Mouse (Mus musculus): ENCODE data around the gene BC049715. TPM values are rescaled to one million over a fixed set of nuclear protein-coding genes. Genes with fewer than 3 reads are reported as not detected.
A peak's percentile ranks its signal among the peaks of the same experiment; 100 is the strongest.

The BC049715 gene
- polyA plus RNA-seq, 1 experiment from 2014 or later: 1.8 TPM

DNA sequence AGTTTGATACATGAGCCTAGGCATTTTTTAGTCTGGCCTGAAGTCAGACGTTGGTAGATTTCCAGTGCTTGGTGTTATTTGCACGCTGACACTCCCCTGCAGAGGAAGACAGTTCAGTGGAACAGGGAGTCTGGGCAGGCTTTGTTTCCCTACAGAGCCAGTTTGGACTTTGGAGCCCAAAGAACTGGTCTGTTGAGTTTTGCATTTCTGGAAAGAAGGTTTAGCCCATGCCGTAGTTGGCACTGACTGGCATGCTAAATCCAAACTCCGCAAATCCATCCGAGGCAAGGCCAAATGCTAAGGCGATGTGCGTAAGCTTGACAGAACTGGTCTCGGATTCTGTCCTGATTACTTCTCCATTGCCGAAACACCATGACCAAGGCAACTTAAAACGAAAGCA, 16.2 kb upstream of the BC049715 start:
- H3K9me3 ChIP-seq: no peaks in the 10 kb centered on the region
- 88% methylated on average over 10 of the region's 10 CpGs for WGBS
- no peak overlapping the region for H3K4me3 ChIP-seq
- H3K4me1 ChIP-seq: peaks cover 25% of the 10 kb centered on the region
- H3K9ac ChIP-seq: no peak overlapping the region
- no peak overlapping the region for H3K27ac ChIP-seq
- ATAC-seq (ENCODE audit: low FRiP score, low read depth): no peak
- no peak overlapping the region for H3K4me2 ChIP-seq (replicated peaks)
- H3K27me3 ChIP-seq: no peaks in the 10 kb centered on the region
- H3K36me3 ChIP-seq: peaks cover 56% of the 10 kb centered on the region

DNA sequence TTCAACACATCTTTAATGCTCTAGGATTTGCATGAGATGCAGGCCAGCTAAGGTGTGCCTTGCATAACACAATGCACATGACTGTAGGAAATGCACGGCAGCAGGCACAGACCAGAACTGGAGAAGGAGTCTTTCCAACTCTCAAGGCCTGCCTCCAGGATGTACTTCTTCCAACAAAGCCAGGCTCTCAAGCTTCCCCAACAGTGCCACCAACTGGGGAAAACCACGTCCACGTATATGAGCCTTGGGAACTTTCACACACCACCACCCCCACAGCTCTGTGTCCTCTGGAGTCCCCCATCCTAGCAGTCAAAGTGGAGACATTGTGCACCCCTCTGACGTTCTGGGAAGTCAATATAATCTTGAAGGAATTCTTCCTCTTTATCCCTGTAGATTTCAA, 14.3 kb upstream of the BC049715 start:
- no peak overlapping the region for H3K4me2 ChIP-seq (replicated peaks)
- ATAC-seq (ENCODE audit: low FRiP score, low read depth): no peak
- peaks cover 16% of the 10 kb centered on the region for H3K4me1 ChIP-seq
- H3K4me3 ChIP-seq: no peak overlapping the region
- no peak overlapping the region for H3K9ac ChIP-seq
- 48% methylated on average over 4 of the region's 4 CpGs for WGBS
- H3K27me3 ChIP-seq: no peaks in the 10 kb centered on the region
- H3K9me3 ChIP-seq: no peaks in the 10 kb centered on the region
- peaks cover 74% of the 10 kb centered on the region for H3K36me3 ChIP-seq
- no peak overlapping the region for H3K27ac ChIP-seq

DNA sequence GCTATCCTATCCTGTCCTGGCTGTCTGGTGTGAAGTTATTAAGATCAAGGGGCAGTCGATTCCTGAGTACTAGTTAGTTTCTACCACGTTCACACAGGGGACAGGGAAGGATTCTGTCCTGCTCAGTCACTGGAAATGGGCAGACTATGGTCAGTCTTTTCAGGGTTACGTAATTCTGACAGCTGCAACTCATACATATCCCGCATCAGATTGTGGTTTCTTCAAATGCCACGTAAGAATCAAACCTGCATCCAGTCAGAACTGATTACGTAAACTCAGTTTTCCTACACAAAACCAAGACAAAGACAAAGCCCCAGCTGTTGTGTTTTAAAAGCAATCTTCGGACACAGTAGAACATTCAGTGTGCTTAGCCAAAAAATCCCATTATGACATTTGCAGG, 12.0 kb upstream of the BC049715 start:
- Histone ChIP-seq H3K9me3 (no peaks in the 10 kb centered on the region), H3K9ac (no peak overlapping the region), H3K4me2 (replicated peaks) (no peak overlapping the region), H3K36me3 (peaks cover 91% of the 10 kb centered on the region), H3K27me3 (no peaks in the 10 kb centered on the region), H3K4me1 (no peaks in the 10 kb centered on the region), H3K27ac (no peak overlapping the region), H3K4me3 (no peak overlapping the region)
- 92% methylated on average over 7 of the region's 7 CpGs for WGBS
- ATAC-seq (ENCODE audit: low FRiP score, low read depth): no peak

DNA sequence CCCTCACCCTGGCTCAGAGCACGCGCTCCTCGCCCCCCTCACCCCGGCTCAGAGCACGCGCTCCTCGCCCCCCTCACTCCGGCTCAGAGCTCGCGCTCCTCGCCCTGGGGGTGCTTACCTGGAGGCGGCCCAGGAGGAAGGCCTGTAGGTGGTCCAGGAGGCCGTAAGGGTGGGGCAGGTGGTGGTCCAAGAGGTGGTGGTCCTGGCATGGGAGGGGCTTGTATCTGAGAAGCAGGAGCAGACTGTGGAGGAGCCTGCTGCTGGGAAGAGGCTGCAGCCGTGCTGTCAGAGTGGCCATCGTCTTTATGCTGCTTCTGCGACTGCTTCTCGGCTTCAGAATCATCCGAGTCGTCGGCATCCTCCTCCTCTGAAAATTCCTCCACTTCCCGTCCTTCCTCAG, 10.6 kb upstream of the BC049715 start:
- H3K36me3 ChIP-seq: peaks cover 94% of the 10 kb centered on the region
- no peaks in the 10 kb centered on the region for H3K9me3 ChIP-seq
- no peaks in the 10 kb centered on the region for H3K4me1 ChIP-seq
- no peak for ATAC-seq (ENCODE audit: low FRiP score, low read depth)
- no peak overlapping the region for H3K4me2 ChIP-seq (replicated peaks)
- H3K27ac ChIP-seq: no peak overlapping the region
- 92% methylated on average over 21 of the region's 21 CpGs for WGBS
- H3K27me3 ChIP-seq: no peaks in the 10 kb centered on the region
- H3K9ac ChIP-seq: no peak overlapping the region
- H3K4me3 ChIP-seq: no peak overlapping the region

DNA sequence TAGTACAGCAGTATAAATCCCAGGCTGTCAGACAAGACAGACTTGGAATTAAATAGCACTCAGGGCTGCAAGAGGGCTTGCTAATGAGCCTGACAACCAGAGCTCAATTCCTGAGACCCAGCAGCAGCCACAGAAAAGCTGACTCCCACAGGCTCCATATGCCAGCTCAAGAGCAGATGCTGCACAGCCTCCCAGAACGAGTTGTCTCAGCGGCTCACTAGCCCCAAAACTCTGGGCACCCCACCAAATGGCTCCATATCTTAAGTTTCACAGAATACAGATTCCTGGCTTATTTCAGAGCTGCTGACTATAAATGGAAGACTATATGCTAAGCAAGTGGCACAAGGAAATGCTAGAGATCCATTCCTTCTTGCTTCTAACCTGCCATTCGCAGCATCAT, 9.9 kb upstream of the BC049715 start:
- no peak overlapping the region for H3K27ac ChIP-seq
- no peaks in the 10 kb centered on the region for H3K27me3 ChIP-seq
- H3K4me1 ChIP-seq: no peaks in the 10 kb centered on the region
- H3K9ac ChIP-seq: no peak overlapping the region
- no peak overlapping the region for H3K4me3 ChIP-seq
- 97% methylated on average over 3 of the region's 3 CpGs for whole genome bisulfite sequencing
- H3K4me2 ChIP-seq (replicated peaks): no peak overlapping the region
- no peaks in the 10 kb centered on the region for H3K9me3 ChIP-seq
- ATAC-seq (ENCODE audit: low FRiP score, low read depth): no peak
- H3K36me3 ChIP-seq: peaks cover 94% of the 10 kb centered on the region

DNA sequence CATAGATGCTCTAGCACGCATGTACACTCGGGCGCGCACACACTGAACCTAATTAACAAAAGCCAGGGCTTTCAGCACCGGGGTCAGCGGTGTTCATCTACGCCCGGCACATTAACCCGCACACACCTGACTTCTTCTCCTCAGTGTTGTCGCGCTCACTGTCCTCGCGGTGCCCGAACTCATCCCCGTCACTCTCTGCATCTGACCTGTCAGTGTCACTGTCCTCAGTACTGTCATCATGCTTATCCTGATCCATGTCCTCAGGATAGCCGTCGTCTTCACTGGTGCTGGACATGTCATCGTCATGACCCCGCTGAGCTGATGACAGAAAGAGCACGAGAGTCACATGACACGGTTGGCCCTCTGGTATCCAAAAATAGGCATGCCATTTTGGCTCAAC, 7.0 kb upstream of the BC049715 start:
- H3K4me2 ChIP-seq (replicated peaks): no peak overlapping the region
- no peak overlapping the region for H3K4me3 ChIP-seq
- no peak overlapping the region for H3K9ac ChIP-seq
- H3K27ac ChIP-seq: no peak overlapping the region
- no peaks in the 10 kb centered on the region for H3K9me3 ChIP-seq
- H3K27me3 ChIP-seq: no peaks in the 10 kb centered on the region
- 96% methylated on average over 21 of the region's 21 CpGs for WGBS
- no peaks in the 10 kb centered on the region for H3K4me1 ChIP-seq
- ATAC-seq (ENCODE audit: low FRiP score, low read depth): no peak
- peaks cover 90% of the 10 kb centered on the region for H3K36me3 ChIP-seq

DNA sequence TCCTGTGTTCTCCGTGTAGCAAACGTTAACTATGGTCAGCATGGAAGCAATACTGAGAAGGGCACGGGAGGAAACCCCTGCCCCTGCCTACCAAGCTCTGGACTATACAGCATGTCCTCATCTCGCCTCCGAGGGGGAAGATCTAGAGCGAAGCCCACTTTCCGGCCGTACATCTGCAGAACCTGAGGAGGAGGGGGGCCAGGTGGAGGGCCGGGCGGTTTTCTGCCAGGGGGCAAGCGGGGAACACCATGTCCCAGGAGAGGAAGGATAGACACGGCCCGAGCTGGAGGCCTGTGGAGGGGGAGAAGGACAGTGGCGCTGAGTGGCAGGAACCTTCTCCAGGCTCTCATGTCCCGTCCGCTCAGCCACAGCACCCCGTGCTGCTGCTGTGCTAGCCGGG, 6.3 kb upstream of the BC049715 start:
- peaks cover 88% of the 10 kb centered on the region for H3K36me3 ChIP-seq
- no peaks in the 10 kb centered on the region for H3K27me3 ChIP-seq
- no peak overlapping the region for H3K27ac ChIP-seq
- no peak overlapping the region for H3K4me2 ChIP-seq (replicated peaks)
- ATAC-seq (ENCODE audit: low FRiP score, low read depth): no peak
- no peak overlapping the region for H3K9ac ChIP-seq
- H3K4me1 ChIP-seq: no peaks in the 10 kb centered on the region
- H3K4me3 ChIP-seq: no peak overlapping the region
- WGBS: 94% methylated on average over 18 of the region's 18 CpGs
- no peaks in the 10 kb centered on the region for H3K9me3 ChIP-seq

DNA sequence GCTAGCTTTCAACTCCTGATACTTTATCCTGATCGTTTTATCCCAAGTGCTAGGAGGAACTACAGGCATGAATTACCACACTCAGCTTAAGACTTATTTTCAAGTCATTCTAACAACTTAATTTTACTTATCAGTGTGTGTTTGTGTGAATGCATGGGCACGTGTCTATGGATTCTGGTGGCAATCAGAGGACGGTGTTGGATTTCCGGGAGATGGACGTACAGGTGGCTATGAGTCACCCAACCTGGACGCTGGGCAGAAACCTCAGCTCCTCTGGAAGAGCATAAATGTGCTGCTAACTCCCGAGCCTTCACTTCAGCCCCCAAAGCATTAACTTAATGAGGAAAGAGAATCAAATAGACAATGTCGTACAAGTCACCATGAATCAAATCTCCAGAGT, 2.4 kb upstream of the BC049715 start:
- H3K4me2 ChIP-seq (replicated peaks): no peak overlapping the region
- no peaks in the 10 kb centered on the region for H3K27me3 ChIP-seq
- no peak overlapping the region for H3K9ac ChIP-seq
- H3K4me3 ChIP-seq: no peak overlapping the region
- no peaks in the 10 kb centered on the region for H3K9me3 ChIP-seq
- peaks cover 8% of the 10 kb centered on the region for H3K4me1 ChIP-seq
- H3K36me3 ChIP-seq: peaks cover 51% of the 10 kb centered on the region
- WGBS: 92% methylated on average over 8 of the region's 8 CpGs
- no peak overlapping the region for H3K27ac ChIP-seq
- ATAC-seq (ENCODE audit: low FRiP score, low read depth): no peak

DNA sequence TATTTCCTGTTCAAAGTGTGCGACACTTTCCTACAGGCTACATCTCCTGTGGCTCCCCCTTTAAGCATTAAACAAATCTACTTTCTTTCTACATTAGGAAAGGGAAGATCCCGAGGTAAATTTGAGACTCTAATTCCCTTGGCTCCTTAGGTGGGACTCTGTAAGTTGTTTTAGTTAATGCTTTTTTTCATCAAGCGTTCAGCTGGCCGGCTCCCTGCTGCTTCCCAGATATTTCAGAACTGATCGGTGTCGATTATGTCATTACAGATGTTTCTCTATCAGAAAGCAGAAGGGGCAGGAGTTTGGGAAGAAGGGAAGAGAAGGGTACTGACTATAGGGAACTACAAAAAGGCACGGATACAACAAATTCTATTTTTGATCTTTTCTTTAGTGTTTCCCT, 310 bp upstream of the BC049715 start:
- 17% methylated on average over 7 of the region's 7 CpGs for WGBS

DNA sequence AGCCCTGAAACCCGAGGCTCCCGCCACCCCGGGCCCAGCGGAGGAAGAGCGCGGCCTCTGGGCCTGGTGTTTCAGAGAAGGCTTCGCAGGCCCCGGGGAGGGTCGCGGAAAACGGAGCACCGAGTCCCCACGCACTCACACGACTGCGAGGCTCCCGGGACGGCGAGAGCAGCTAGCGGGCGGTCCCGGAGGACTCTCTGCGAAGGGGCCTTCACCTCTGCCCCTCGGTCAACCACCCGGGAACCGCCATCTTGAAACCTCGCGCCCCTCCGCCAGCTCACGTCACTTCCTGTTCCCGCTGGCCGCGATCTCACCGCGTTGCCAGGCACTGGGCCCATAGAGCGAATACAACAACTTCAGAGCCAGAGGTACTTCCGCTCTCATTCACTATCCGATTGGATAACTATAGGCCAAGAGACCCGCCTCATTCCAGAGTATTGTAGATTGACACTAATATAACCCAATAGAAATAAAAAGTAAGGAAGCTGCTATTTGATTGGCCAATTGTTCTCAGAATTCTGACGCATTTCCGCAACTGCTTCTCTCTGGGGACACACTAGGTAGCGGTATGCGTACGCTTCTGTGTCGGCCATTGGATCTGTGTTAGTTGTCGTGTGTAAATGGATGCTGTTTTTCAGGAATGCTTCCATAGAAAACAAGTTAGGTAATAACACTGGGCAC, 595 bp downstream of the BC049715 start, which contains the start of gene Wbp11:
Wbp11 (minus strand) TSS at position 353 of the 681 bp plus-strand sequence.
- no peaks in the 10 kb centered on the region for H3K9me3 ChIP-seq
- H3K9ac ChIP-seq: peak within 1 kb of the TSS; percentile 95
- peak within 1 kb of the TSS; percentile 84 for H3K27ac ChIP-seq
- peaks cover 8% of the 10 kb centered on the region for H3K4me1 ChIP-seq
- under 1% methylated on average over 45 of the region's 45 CpGs for WGBS
- H3K4me3 ChIP-seq: peak within 1 kb of the TSS; percentile 99
- peak within 1 kb of the TSS; percentile 82 for H3K4me2 ChIP-seq (replicated peaks)
- ATAC-seq (ENCODE audit: low FRiP score, low read depth): peak; percentile 100
- H3K36me3 ChIP-seq: peaks cover 20% of the 10 kb centered on the region
- H3K27me3 ChIP-seq: no peaks in the 10 kb centered on the region

More for the DNA sequence above, 310 bp upstream of the BC049715 start:
- Histone ChIP-seq H3K27me3 (no peaks in the 10 kb centered on the region), H3K4me3 (peak overlapping the region; percentile 99), H3K9me3 (no peaks in the 10 kb centered on the region), H3K36me3 (peaks cover 30% of the 10 kb centered on the region), H3K27ac (no peak overlapping the region), H3K4me1 (peaks cover 8% of the 10 kb centered on the region), H3K4me2 (replicated peaks) (peak overlapping the region; percentile 82), H3K9ac (peak overlapping the region; percentile 95)
- ATAC-seq (ENCODE audit: low FRiP score, low read depth): no peak

DNA sequence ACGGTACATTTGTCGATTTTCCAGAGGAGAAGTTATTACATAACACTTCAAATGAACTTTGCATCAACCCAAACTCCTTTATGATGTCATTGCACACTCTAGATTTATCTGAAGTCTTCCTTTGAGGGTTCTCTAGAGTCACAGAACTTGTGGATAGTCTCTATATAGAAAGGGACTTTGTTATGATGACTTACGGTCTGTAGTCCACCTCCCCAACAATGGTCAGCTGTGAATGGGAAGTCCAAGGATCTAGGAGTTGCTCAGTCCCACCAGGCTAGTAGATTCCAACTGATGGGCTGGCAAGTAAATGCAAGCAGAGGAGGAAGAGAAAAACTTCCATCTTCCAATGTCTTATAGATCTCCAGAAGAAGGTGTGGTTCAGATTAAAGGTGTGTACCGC, 1.3 kb downstream of the BC049715 start:
- Histone ChIP-seq H3K4me2 (replicated peaks) (peak overlapping the region; percentile 60), H3K27ac (peak overlapping the region; percentile 84), H3K9me3 (no peaks in the 10 kb centered on the region), H3K36me3 (peaks cover 18% of the 10 kb centered on the region), H3K4me1 (peaks cover 8% of the 10 kb centered on the region), H3K27me3 (no peaks in the 10 kb centered on the region), H3K9ac (peak overlapping the region; percentile 67), H3K4me3 (peak overlapping the region; percentile 99)
- WGBS: 36% methylated on average over 4 of the region's 4 CpGs
- no peak for ATAC-seq (ENCODE audit: low FRiP score, low read depth)

DNA sequence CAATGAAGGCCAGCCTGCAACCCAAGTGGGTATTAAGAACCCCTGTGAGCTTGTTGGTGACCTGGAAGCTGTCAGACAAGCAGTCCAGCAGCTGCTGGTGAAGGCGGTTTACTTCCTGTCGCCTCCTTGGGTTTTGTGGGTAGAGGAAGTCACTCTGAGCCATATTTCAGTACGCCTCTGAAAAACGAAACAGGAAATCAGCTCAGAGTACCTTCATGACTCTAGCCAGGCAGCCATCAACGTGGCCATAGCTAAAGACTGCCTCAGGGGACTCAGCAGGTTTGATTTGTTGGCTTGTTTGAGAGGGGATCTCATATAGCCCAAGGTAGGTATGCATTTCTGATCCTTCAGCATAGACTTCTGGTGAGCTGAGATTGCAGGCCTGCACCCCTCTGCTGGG, 4.3 kb downstream of the BC049715 start:
- Histone ChIP-seq H3K36me3 (no peaks in the 10 kb centered on the region), H3K4me1 (peaks cover 4% of the 10 kb centered on the region), H3K4me3 (no peak overlapping the region), H3K27ac (no peak overlapping the region), H3K9me3 (no peaks in the 10 kb centered on the region), H3K4me2 (replicated peaks) (no peak overlapping the region), H3K27me3 (0 out of 2 replicates have a peak, but pooled peaks cover 2% of the 10 kb centered on the region), H3K9ac (no peak overlapping the region)
- 74% methylated on average over 5 of the region's 5 CpGs for WGBS
- no peak for ATAC-seq (ENCODE audit: low FRiP score, low read depth)

DNA sequence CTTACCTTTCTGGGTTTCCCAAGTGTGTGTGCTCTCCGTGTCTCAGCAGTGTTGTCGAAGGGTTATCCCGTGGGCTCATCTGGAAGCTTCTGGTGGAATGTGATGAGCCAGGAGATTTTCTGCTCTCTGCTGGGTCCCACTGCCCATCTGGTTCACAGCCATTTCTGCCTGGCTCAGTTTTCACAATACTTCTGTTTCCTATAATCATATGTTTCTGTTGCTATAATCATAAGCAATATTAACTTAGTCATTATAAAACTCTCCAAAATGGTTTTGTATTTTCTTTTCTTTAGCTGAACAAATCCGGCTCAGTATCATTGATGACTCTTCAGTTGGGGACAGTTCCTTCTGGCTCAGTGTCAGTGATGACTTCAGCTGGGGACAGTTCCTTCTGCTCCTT, 7.9 kb downstream of the BC049715 start, which contains the start of gene Smco3:
Smco3 (minus strand) TSS at position 101 of the 400 bp plus-strand sequence.
- Histone ChIP-seq H3K36me3 (no peaks in the 10 kb centered on the region), H3K27ac (no peak within 1 kb of the TSS), H3K9ac (no peak within 1 kb of the TSS), H3K4me1 (no peaks in the 10 kb centered on the region), H3K9me3 (no peaks in the 10 kb centered on the region), H3K27me3 (0 out of 2 replicates have a peak, but pooled peaks cover 5% of the 10 kb centered on the region), H3K4me2 (replicated peaks) (0 out of 2 replicates have a peak within 1 kb of the TSS, but pooled peaks have one; percentile 4), H3K4me3 (no peak within 1 kb of the TSS)
- 49% methylated on average over 4 of the region's 4 CpGs for WGBS
- no peak for ATAC-seq (ENCODE audit: low FRiP score, low read depth)
